Mouse (Mus musculus) megakaryocyte, embryonic 14.5 days (primary cell): ENCODE data around the gene Arhgdig. TPM values are rescaled to one million over a fixed set of nuclear protein-coding genes. Genes with fewer than 3 reads are reported as not detected.
"Not testable (repeated sequence)": the region's sequence is repeated elsewhere in the genome, so short reads cannot be mapped to it uniquely, and the experiment has no call there.

ENCODE experiments used
- H3K27me3 ChIP-seq: replicated peaks from 2 replicates; pipeline ENCODE3; 2012; ENCODE audit warnings: inconsistent platforms
- H3K36me3 ChIP-seq: replicated peaks from 2 replicates; pipeline ENCODE3; 2012; ENCODE audit warnings: low read length, inconsistent platforms, mixed read lengths
- H3K4me1 ChIP-seq: 2 replicates; pipeline ENCODE4 v1.6.1; 2012; ENCODE audit warnings: inconsistent platforms
- H3K4me3 ChIP-seq: replicated peaks from 2 replicates; pipeline ENCODE3; 2012; ENCODE audit warnings: moderate library complexity, mild to moderate bottlenecking, inconsistent platforms
- H3K9me3 ChIP-seq: 2 replicates; pipeline ENCODE4 v1.6.1; 2012; ENCODE audit warnings: inconsistent platforms
- FLI1 ChIP-seq: IDR thresholded peaks from 2 replicates; pipeline ENCODE4 v1.6.1; 2012; ENCODE audit warnings: low read length, inconsistent platforms, mixed read lengths
- GATA1 ChIP-seq: IDR thresholded peaks from 3 replicates; pipeline ENCODE4 v1.6.1; 2012; ENCODE audit warnings: mixed read lengths, low read length, inconsistent platforms, borderline replicate concordance
- polyA plus RNA-seq: library from polyadenylated mRNA; stranded (reverse); fragments of >175 nt; gene quantifications from 2 replicates; pipeline ENCODE4 v1.2.3, GENCODE M21; 2012; ENCODE audit warnings: low replicate concordance; ENCODE audit not compliant: insufficient read depth

Gene Arhgdig
- polyA plus RNA-seq, 1 experiment = not detected

DNA sequence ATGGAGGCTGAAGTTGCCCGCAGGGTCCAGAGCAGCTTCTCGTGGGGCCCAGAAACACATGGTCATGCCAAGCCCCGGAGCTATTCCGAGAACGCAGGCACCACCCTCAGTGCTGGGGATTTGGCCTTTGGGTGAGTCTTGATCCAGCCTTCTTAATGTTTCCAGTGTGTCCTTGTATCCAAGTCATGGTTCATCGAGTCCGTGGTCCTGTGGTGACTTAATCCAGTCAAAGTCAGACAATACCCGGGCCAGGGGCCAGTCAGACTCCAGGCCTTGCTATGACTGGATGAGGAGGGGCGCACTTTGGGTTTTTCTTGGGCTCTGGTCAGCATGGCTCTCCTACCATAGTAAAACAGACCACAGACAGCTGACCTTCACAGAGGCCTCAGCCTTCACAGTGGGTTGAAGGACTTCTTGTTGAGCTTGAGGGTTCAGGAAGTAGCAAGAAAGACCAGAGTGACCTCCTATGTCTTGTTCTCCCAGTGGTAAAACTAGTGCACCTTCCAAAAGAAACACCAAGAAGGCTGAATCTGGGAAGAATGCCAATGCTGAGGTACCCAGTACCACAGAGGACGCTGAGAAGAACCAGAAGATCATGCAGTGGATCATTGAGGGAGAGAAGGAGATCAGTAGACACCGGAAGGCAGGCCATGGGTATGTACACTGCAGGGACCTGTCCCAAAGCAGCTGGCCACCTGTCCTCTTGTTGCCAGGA, 19.3 kb downstream of the Arhgdig start:
- H3K9me3 ChIP-seq = no peaks in the 10 kb centered on the region
- TF ChIP-seq FLI1 = no peak
- H3K4me3 ChIP-seq = no peak overlapping the region
- H3K27me3 ChIP-seq = no peaks in the 10 kb centered on the region
- peaks cover 97% of the 10 kb centered on the region for H3K36me3 ChIP-seq
- 0 out of 2 replicates have a peak, but pooled peaks cover 3% of the 10 kb centered on the region for H3K4me1 ChIP-seq

GRCm38 (mm10) chr17:26187592-26187991, 20.0 kb downstream of the Arhgdig start:
- H3K9me3 ChIP-seq = no peaks in the 10 kb centered on the region
- H3K27me3 ChIP-seq = no peaks in the 10 kb centered on the region
- peaks cover 95% of the 10 kb centered on the region for H3K36me3 ChIP-seq
- H3K4me1 ChIP-seq = 0 out of 2 replicates have a peak, but pooled peaks cover 4% of the 10 kb centered on the region
- TF ChIP-seq FLI1 (no peak), GATA1 (no peak)
- no peak overlapping the region for H3K4me3 ChIP-seq

GRCm38 (mm10) chr17:26181179-26181578, 26.4 kb downstream of the Arhgdig start:
- Histone ChIP-seq H3K36me3 (peaks cover 72% of the 10 kb centered on the region), H3K9me3 (peaks cover 3% of the 10 kb centered on the region; the same call in 1 of the 2 replicates)
- TF ChIP-seq GATA1 = no peak
- no peak for TF ChIP-seq FLI1

GRCm38 (mm10) chr17:26178611-26179010, 29.0 kb downstream of the Arhgdig start:
- Histone ChIP-seq H3K9me3 (peaks cover 3% of the 10 kb centered on the region; the same call in 1 of the 2 replicates), H3K27me3 (no peaks in the 10 kb centered on the region), H3K4me1 (peaks cover 26% of the 10 kb centered on the region), H3K36me3 (peaks cover 72% of the 10 kb centered on the region), H3K4me3 (no peak overlapping the region)
- no peak for TF ChIP-seq GATA1
- no peak for TF ChIP-seq FLI1

More at GRCm38 (mm10) chr17:26181179-26181578, 26.4 kb downstream of the Arhgdig start:
- Histone ChIP-seq H3K4me3 (no peak overlapping the region), H3K27me3 (no peaks in the 10 kb centered on the region), H3K4me1 (peaks cover 26% of the 10 kb centered on the region)

- peaks cover 22% of the 10 kb centered on the region for H3K4me1 ChIP-seq
- not testable (repeated sequence) for H3K4me3 ChIP-seq, H3K27me3 ChIP-seq, H3K9me3 ChIP-seq
- peaks cover 61% of the 10 kb centered on the region for H3K36me3 ChIP-seq
These were observed 32.3 kb downstream of the Arhgdig start for GRCm38 (mm10) chr17:26175248-26175647.

DNA sequence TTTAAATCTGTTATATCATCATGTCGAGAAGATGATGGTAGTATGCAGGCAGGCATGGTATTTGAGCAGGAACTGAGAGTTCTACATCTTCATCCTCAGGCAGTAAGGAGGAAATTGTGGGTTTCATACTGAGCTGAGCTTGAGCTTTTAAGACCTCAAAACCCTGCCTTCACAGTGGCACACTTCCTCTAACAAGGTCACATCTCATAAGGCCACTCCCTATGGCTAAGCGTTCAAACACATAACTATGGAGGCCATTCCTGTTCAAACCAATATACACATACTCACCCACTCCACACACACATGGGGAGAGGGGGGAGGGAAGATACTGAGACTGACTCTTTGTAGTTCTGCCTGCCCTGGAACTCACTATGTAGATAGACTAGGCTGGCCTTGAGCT, 39.5 kb downstream of the Arhgdig start:
- H3K9me3 ChIP-seq = no peaks in the 10 kb centered on the region
- no peaks in the 10 kb centered on the region for H3K27me3 ChIP-seq
- H3K4me1 ChIP-seq = peaks cover 32% of the 10 kb centered on the region
- no peak for TF ChIP-seq FLI1
- H3K36me3 ChIP-seq = peaks cover 39% of the 10 kb centered on the region
- no peak overlapping the region for H3K4me3 ChIP-seq

GRCm38 (mm10) chr17:26162736-26163135, 44.9 kb downstream of the Arhgdig start:
- peaks cover 32% of the 10 kb centered on the region for H3K36me3 ChIP-seq
- H3K27me3 ChIP-seq = no peaks in the 10 kb centered on the region
- TF ChIP-seq GATA1 (no peak), FLI1 (no peak)
- H3K4me1 ChIP-seq = peaks cover 28% of the 10 kb centered on the region
- H3K9me3 ChIP-seq = no peaks in the 10 kb centered on the region
- H3K4me3 ChIP-seq = no peak overlapping the region

DNA sequence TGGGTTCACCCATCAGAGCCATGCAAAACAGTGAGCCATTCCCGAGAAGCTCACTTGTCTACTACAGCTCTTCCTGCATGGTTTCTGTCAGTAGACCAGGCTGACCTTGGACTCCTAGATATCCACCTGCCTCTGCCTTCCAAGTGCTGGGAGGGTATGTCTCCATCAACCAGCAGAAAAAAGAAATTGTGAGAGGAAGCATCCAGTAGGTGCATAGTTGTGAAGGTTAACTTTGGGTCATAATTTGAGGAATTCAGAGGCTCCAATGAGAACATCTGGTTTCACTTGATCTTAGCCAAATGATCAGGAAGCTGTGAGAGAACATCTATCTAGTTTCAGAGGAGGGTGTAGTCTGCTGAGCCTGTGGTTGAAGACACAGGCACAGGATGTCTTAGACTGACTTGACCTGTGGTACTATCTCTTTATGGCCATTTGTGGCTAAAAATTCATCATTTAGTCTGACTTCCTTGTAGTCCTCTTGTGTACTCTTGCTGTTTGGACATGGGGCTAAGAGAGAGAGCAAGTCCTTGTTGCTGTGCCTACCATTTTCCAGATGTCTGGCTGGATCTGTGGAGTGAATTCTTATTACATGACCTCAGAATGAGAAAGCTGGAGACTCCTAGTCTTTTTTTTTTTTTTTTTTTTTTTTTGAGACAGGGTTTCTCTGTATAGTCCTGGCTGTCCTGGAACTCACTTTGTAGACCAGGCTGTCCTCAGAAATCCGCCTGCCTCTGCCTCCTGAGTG, 55.5 kb downstream of the Arhgdig start:
- H3K27me3 ChIP-seq = no peaks in the 10 kb centered on the region

More for the DNA sequence above, 55.5 kb downstream of the Arhgdig start:
- Histone ChIP-seq H3K9me3 (no peaks in the 10 kb centered on the region), H3K36me3 (peaks cover 77% of the 10 kb centered on the region), H3K4me3 (no peak overlapping the region), H3K4me1 (peaks cover 18% of the 10 kb centered on the region)
- TF ChIP-seq FLI1 (no peak), GATA1 (no peak)

Other genes starting within 250 kb of the Arhgdig start
- 12.2 and 39.3 TPM in 2 replicates for gene Capn15, start 222.0 kb downstream of the Arhgdig start, polyA plus RNA-seq
- gene Rab11fip3, start 138.2 kb downstream of the Arhgdig start, polyA plus RNA-seq = 2.7 and 4.0 TPM in 2 replicates
- 0.35 and 1.5 TPM in 2 replicates for gene Decr2, start 117.4 kb downstream of the Arhgdig start, polyA plus RNA-seq
- gene Nme4, start 112.2 kb downstream of the Arhgdig start, polyA plus RNA-seq = 28.9 and 32.8 TPM in 2 replicates
- gene Tmem8, start 94.5 kb downstream of the Arhgdig start, polyA plus RNA-seq = 3.3 and 4.1 TPM in 2 replicates
- 104 and 138 TPM in 2 replicates for gene Mrpl28, start 84.3 kb downstream of the Arhgdig start, polyA plus RNA-seq
- 12.5 and 19.6 TPM in 2 replicates for gene Axin1, start 69.1 kb downstream of the Arhgdig start, polyA plus RNA-seq
- gene Pdia2, start 8.7 kb downstream of the Arhgdig start, polyA plus RNA-seq = not detected in 2 replicates
- 0.84 and 8.2 TPM in 2 replicates for gene Rgs11, start 4.8 kb downstream of the Arhgdig start, polyA plus RNA-seq
- 7.0 and 8.3 TPM in 2 replicates for gene Fam234a, start 36.5 kb upstream of the Arhgdig start, polyA plus RNA-seq
- gene Luc7l, start 45.1 kb upstream of the Arhgdig start, polyA plus RNA-seq = 8.5 and 23.7 TPM in 2 replicates
- gene Neurl1b, start 207.0 kb upstream of the Arhgdig start, polyA plus RNA-seq = 0.16 TPM in 1 of 2 replicates, not detected in the other